Mouse (Mus musculus) liver, adult 2 months (tissue): ENCODE measurements around the gene Tmcc3.

Source experiments
- CTCF ChIP-seq: fragments of 200-500 bp; IDR thresholded peaks from 2 replicates; pipeline ENCODE4 v1.5.1; 2011; ENCODE audit warnings: low read depth, low read length, control low read depth
- POLR2A ChIP-seq: fragments of 200-500 bp; IDR thresholded peaks from 2 replicates; pipeline ENCODE4 v1.6.1; 2011; ENCODE audit warnings: low read length, control low read depth; ENCODE audit not compliant: insufficient read depth; ENCODE audit errors: extremely low read depth

DNA sequence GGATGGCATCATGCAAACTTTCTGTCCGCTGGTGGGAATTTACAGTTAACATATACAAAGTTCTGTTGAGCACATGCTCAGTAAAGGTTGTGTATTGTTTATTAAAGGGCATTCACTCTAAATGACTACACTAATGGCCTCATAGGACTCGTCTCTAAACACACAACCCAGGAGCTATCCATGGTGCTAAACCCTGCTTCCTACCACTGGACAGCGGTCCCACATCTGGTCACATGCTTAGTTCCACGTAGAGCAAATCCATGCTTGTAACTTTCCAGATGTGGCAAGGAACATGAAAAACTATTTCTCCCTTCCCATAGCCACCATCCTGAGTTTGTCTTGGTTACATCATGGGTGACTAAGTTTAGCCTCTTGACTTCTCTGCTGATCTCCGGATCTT, 6.2 kb upstream of the Tmcc3 start:
- TF ChIP-seq POLR2A (no peak), CTCF (no peak)
